Mouse (Mus musculus): ENCODE results near the gene Sprtn.

DNA sequence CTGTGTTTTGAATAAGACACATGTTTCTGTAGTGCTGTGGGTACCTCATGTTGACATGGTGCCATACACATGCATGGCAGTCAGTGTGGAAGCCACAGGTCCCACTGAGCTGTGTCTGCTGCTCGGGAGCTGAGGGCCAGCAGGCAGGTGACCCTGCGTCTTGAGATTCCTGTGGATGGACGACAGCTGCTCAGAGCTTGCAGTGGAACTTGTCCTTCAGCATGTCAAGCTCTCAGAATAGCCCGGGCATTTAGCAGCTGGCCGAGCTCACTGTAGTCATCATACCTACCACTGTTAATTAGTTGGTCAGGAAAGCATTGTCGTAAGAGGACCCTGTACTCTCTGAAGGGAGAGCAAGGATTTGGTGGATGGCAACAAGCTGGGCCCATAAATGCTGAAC lies 28.0 kb upstream of the Sprtn start:
- no peak for TF ChIP-seq TAL1 (IDR thresholded peaks at IDR 0.05; ENCODE audit: low read length)
- no peak for TF ChIP-seq GATA1 (IDR thresholded peaks at IDR 0.05; ENCODE audit: low read length)
